Mouse (Mus musculus): ENCODE data around the gene Olfr642. TPM values are rescaled to one million over a fixed set of nuclear protein-coding genes. Genes with fewer than 3 reads are reported as not detected.

Gene Olfr642
- polyA plus RNA-seq (2015; fragmentation: Nextera tagmentation; extraction: Ambion mirVana), result not detected in 2 replicates

- ATAC-seq (replicated peaks; ENCODE audit: extremely low read depth, insufficient read depth, low FRiP score), result no peak
- Histone ChIP-seq H3K4me2 (ENCODE audit: low read depth, low read length) (no peak within 1 kb of the TSS), H3K9ac (ENCODE audit: low read length) (no peak within 1 kb of the TSS), H3K4me3 (ENCODE audit: low read length) (no peak within 1 kb of the TSS), H3K27ac (ENCODE audit: low read length) (no peak within 1 kb of the TSS), H3K9me3 (replicated peaks; ENCODE audit: control insufficient read depth, low read length) (no peaks in the 10 kb centered on the region), H3K27me3 (ENCODE audit: control insufficient read depth, insufficient read depth, low read length) (no peaks in the 10 kb centered on the region), H3K36me3 (ENCODE audit: control insufficient read depth, insufficient read depth) (no peaks in the 10 kb centered on the region), H3K4me1 (ENCODE audit: control insufficient read depth, insufficient read depth, low read length) (no peaks in the 10 kb centered on the region)
- WGBS, result 68% methylated on average over 1 of the region's 1 CpGs
These were observed at the start of gene Olfr642 for GRCm38 (mm10) chr7:104052566-104052965. Gene Olfr642, minus strand, starts transcription at chr7:104052666.

GRCm38 (mm10) chr7:104085365-104085764 lies 32.9 kb upstream of the Olfr642 start, which contains the start of gene Olfr645:
Gene Olfr645, minus strand, starts transcription at chr7:104085465.
- WGBS, result 60% methylated on average over 1 of the region's 1 CpGs
- Histone ChIP-seq H3K27me3 (ENCODE audit: control insufficient read depth, insufficient read depth, low read length) (no peaks in the 10 kb centered on the region), H3K9me3 (replicated peaks; ENCODE audit: control insufficient read depth, low read length) (no peaks in the 10 kb centered on the region; the same call in 1 of the 2 replicates), H3K4me2 (ENCODE audit: low read depth, low read length) (no peak within 1 kb of the TSS), H3K9ac (ENCODE audit: low read length) (no peak within 1 kb of the TSS), H3K4me1 (ENCODE audit: control insufficient read depth, insufficient read depth, low read length) (no peaks in the 10 kb centered on the region), H3K27ac (ENCODE audit: low read length) (no peak within 1 kb of the TSS), H3K4me3 (ENCODE audit: low read length) (no peak within 1 kb of the TSS), H3K36me3 (ENCODE audit: control insufficient read depth, insufficient read depth) (no peaks in the 10 kb centered on the region)
- ATAC-seq (replicated peaks; ENCODE audit: extremely low read depth, insufficient read depth, low FRiP score), result no peak

- Histone ChIP-seq H3K27me3 (ENCODE audit: control insufficient read depth, insufficient read depth, low read length) (no peaks in the 10 kb centered on the region), H3K4me1 (ENCODE audit: control insufficient read depth, insufficient read depth, low read length) (no peaks in the 10 kb centered on the region), H3K9ac (ENCODE audit: low read length) (no peak within 1 kb of the TSS), H3K9me3 (replicated peaks; ENCODE audit: control insufficient read depth, low read length) (0 out of 2 replicates have a peak, but pooled peaks cover 3% of the 10 kb centered on the region), H3K4me3 (ENCODE audit: low read length) (no peak within 1 kb of the TSS), H3K27ac (ENCODE audit: low read length) (no peak within 1 kb of the TSS), H3K4me2 (ENCODE audit: low read depth, low read length) (no peak within 1 kb of the TSS), H3K36me3 (ENCODE audit: control insufficient read depth, insufficient read depth) (no peaks in the 10 kb centered on the region)
- WGBS, result 65% methylated on average over 2 of the region's 2 CpGs
- no peak for ATAC-seq (replicated peaks; ENCODE audit: extremely low read depth, insufficient read depth, low FRiP score)
These were observed 19.3 kb upstream of the Olfr642 start, which contains the start of gene Olfr644 for GRCm38 (mm10) chr7:104071769-104072168. Gene Olfr644, minus strand, starts transcription at chr7:104071869.

- 54% methylated on average over 2 of the region's 2 CpGs for WGBS
- no peaks in the 10 kb centered on the region for H3K36me3 ChIP-seq (ENCODE audit: control insufficient read depth, insufficient read depth)
- no peaks in the 10 kb centered on the region for H3K27me3 ChIP-seq (ENCODE audit: control insufficient read depth, insufficient read depth, low read length)
- H3K4me1 ChIP-seq (ENCODE audit: control insufficient read depth, insufficient read depth, low read length), result no peaks in the 10 kb centered on the region
- ATAC-seq (replicated peaks; ENCODE audit: extremely low read depth, insufficient read depth, low FRiP score), result no peak
- no peak within 1 kb of the TSS for H3K4me2 ChIP-seq (ENCODE audit: low read depth, low read length)
- no peak within 1 kb of the TSS for H3K9ac ChIP-seq (ENCODE audit: low read length)
- no peak within 1 kb of the TSS for H3K4me3 ChIP-seq (ENCODE audit: low read length)
- H3K9me3 ChIP-seq (replicated peaks; ENCODE audit: control insufficient read depth, low read length), result no peaks in the 10 kb centered on the region
- H3K27ac ChIP-seq (ENCODE audit: low read length), result no peak within 1 kb of the TSS
These were observed 8.9 kb upstream of the Olfr642 start, which contains the start of gene 4930516K23Rik for GRCm38 (mm10) chr7:104061345-104061744. Gene 4930516K23Rik, minus strand, starts transcription at chr7:104061445.

GRCm38 (mm10) chr7:104059215-104059614 lies 6.7 kb upstream of the Olfr642 start:
- H3K4me2 ChIP-seq (ENCODE audit: low read depth, low read length), result no peak overlapping the region
- no peaks in the 10 kb centered on the region for H3K27me3 ChIP-seq (ENCODE audit: control insufficient read depth, insufficient read depth, low read length)
- no peaks in the 10 kb centered on the region for H3K4me1 ChIP-seq (ENCODE audit: control insufficient read depth, insufficient read depth, low read length)
- no peaks in the 10 kb centered on the region for H3K36me3 ChIP-seq (ENCODE audit: control insufficient read depth, insufficient read depth)
- no peak overlapping the region for H3K27ac ChIP-seq (ENCODE audit: low read length)
- WGBS, result 79% methylated on average over 1 of the region's 1 CpGs
- H3K4me3 ChIP-seq (ENCODE audit: low read length), result no peak overlapping the region
- no peak for ATAC-seq (replicated peaks; ENCODE audit: extremely low read depth, insufficient read depth, low FRiP score)
- no peaks in the 10 kb centered on the region for H3K9me3 ChIP-seq (replicated peaks; ENCODE audit: control insufficient read depth, low read length)
- no peak overlapping the region for H3K9ac ChIP-seq (ENCODE audit: low read length)

- WGBS, result 78% methylated on average over 4 of the region's 4 CpGs
- Histone ChIP-seq H3K27me3 (ENCODE audit: control insufficient read depth, insufficient read depth, low read length) (no peaks in the 10 kb centered on the region), H3K4me3 (ENCODE audit: low read length) (no peak overlapping the region), H3K27ac (ENCODE audit: low read length) (no peak overlapping the region), H3K9me3 (replicated peaks; ENCODE audit: control insufficient read depth, low read length) (no peaks in the 10 kb centered on the region), H3K36me3 (ENCODE audit: control insufficient read depth, insufficient read depth) (no peaks in the 10 kb centered on the region), H3K4me1 (ENCODE audit: control insufficient read depth, insufficient read depth, low read length) (no peaks in the 10 kb centered on the region), H3K9ac (ENCODE audit: low read length) (no peak overlapping the region), H3K4me2 (ENCODE audit: low read depth, low read length) (no peak overlapping the region)
- ATAC-seq (replicated peaks; ENCODE audit: extremely low read depth, insufficient read depth, low FRiP score), result no peak
These were observed 1.7 kb downstream of the Olfr642 start for GRCm38 (mm10) chr7:104050745-104051144.

GRCm38 (mm10) chr7:104035145-104035544 lies 17.3 kb downstream of the Olfr642 start, which contains the start of gene Olfr641:
Gene Olfr641, plus strand, starts transcription at chr7:104035445.
- no peaks in the 10 kb centered on the region for H3K36me3 ChIP-seq (ENCODE audit: control insufficient read depth, insufficient read depth)
- no peaks in the 10 kb centered on the region for H3K9me3 ChIP-seq (replicated peaks; ENCODE audit: control insufficient read depth, low read length)
- no peak within 1 kb of the TSS for H3K4me2 ChIP-seq (ENCODE audit: low read depth, low read length)
- no peak for ATAC-seq (replicated peaks; ENCODE audit: extremely low read depth, insufficient read depth, low FRiP score)
- no peak within 1 kb of the TSS for H3K27ac ChIP-seq (ENCODE audit: low read length)
- H3K27me3 ChIP-seq (ENCODE audit: control insufficient read depth, insufficient read depth, low read length), result no peaks in the 10 kb centered on the region
- no peaks in the 10 kb centered on the region for H3K4me1 ChIP-seq (ENCODE audit: control insufficient read depth, insufficient read depth, low read length)
- 55% methylated on average over 1 of the region's 1 CpGs for WGBS
- H3K9ac ChIP-seq (ENCODE audit: low read length), result no peak within 1 kb of the TSS
- H3K4me3 ChIP-seq (ENCODE audit: low read length), result no peak within 1 kb of the TSS

GRCm38 (mm10) chr7:104026978-104027377 lies 25.5 kb downstream of the Olfr642 start:
- no peaks in the 10 kb centered on the region for H3K4me1 ChIP-seq (ENCODE audit: control insufficient read depth, insufficient read depth, low read length)
- no peaks in the 10 kb centered on the region for H3K9me3 ChIP-seq (replicated peaks; ENCODE audit: control insufficient read depth, low read length)
- no peak for ATAC-seq (replicated peaks; ENCODE audit: extremely low read depth, insufficient read depth, low FRiP score)
- no peak overlapping the region for H3K9ac ChIP-seq (ENCODE audit: low read length)
- H3K36me3 ChIP-seq (ENCODE audit: control insufficient read depth, insufficient read depth), result no peaks in the 10 kb centered on the region
- H3K4me3 ChIP-seq (ENCODE audit: low read length), result no peak overlapping the region
- 67% methylated on average over 3 of the region's 3 CpGs for WGBS
- no peak overlapping the region for H3K4me2 ChIP-seq (ENCODE audit: low read depth, low read length)
- H3K27me3 ChIP-seq (ENCODE audit: control insufficient read depth, insufficient read depth, low read length), result no peaks in the 10 kb centered on the region
- no peak overlapping the region for H3K27ac ChIP-seq (ENCODE audit: low read length)

- H3K36me3 ChIP-seq (ENCODE audit: control insufficient read depth, insufficient read depth), result no peaks in the 10 kb centered on the region
- H3K27me3 ChIP-seq (ENCODE audit: control insufficient read depth, insufficient read depth, low read length), result no peaks in the 10 kb centered on the region
- no peak within 1 kb of the TSS for H3K4me2 ChIP-seq (ENCODE audit: low read depth, low read length)
- ATAC-seq (replicated peaks; ENCODE audit: extremely low read depth, insufficient read depth, low FRiP score), result no peak
- H3K9ac ChIP-seq (ENCODE audit: low read length), result no peak within 1 kb of the TSS
- no peaks in the 10 kb centered on the region for H3K4me1 ChIP-seq (ENCODE audit: control insufficient read depth, insufficient read depth, low read length)
- H3K4me3 ChIP-seq (ENCODE audit: low read length), result no peak within 1 kb of the TSS
- no peaks in the 10 kb centered on the region for H3K9me3 ChIP-seq (replicated peaks; ENCODE audit: control insufficient read depth, low read length)
- H3K27ac ChIP-seq (ENCODE audit: low read length), result no peak within 1 kb of the TSS
- WGBS, result 69% methylated on average over 6 of the region's 6 CpGs
These were observed 27.0 kb downstream of the Olfr642 start, which contains the start of gene Olfr640 for GRCm38 (mm10) chr7:104025473-104025872. Gene Olfr640, minus strand, starts transcription at chr7:104025573.

Measured in heart, embryonic 16.5 days (tissue).